Mouse (Mus musculus) heart, postnatal 0 days (tissue): ENCODE results near the gene Tha1. TPM values are rescaled to one million over a fixed set of nuclear protein-coding genes. Genes with fewer than 3 reads are reported as not detected.
"Not testable (repeated sequence)": the region's sequence is repeated elsewhere in the genome, so short reads cannot be mapped to it uniquely, and the experiment has no call there.

Source experiments
- ATAC-seq: fragments of 200-750 bp; cut with Nextera tagmentation; 2 replicates; pipeline ENCODE4 v1.8.0; 2017; ENCODE audit warnings: low read depth, moderate number of reproducible peaks, moderate library complexity; ENCODE audit not compliant: insufficient read depth
- DNase-seq: peaks from one replicate; pipeline ENCODE4 v3.0.0-alpha.2; 2016; ENCODE audit warnings: low spot score
- H3K27ac ChIP-seq: fragments of 300-500 bp; sonication (generic); 2 replicates; pipeline ENCODE4 v1.5.1; 2014; ENCODE audit warnings: low read depth, mild to moderate bottlenecking
- H3K27me3 ChIP-seq: fragments of 300-500 bp; sonication (generic); 2 replicates; pipeline ENCODE4 v1.6.1; 2014; ENCODE audit warnings: low read length, mixed read lengths; ENCODE audit not compliant: control insufficient read depth, insufficient read depth
- H3K36me3 ChIP-seq: fragments of 300-500 bp; sonication (generic); replicated peaks from 2 replicates; pipeline ENCODE4 v1.6.1; 2014; ENCODE audit warnings: low read length, mixed read lengths; ENCODE audit not compliant: control insufficient read depth, insufficient read depth
- H3K4me1 ChIP-seq: fragments of 300-500 bp; sonication (generic); 2 replicates; pipeline ENCODE4 v1.6.1; 2014; ENCODE audit warnings: antibody characterized with exemption; ENCODE audit not compliant: control insufficient read depth, insufficient read depth
- H3K4me2 ChIP-seq: fragments of 300-500 bp; sonication (generic); 2 replicates; pipeline ENCODE4 v1.6.1; 2014; ENCODE audit warnings: low read depth, mild to moderate bottlenecking, low read length, moderate library complexity
- H3K4me3 ChIP-seq: fragments of 300-500 bp; sonication (generic); 2 replicates; pipeline ENCODE4 v1.5.1; 2014; ENCODE audit warnings: low read depth, low read length
- H3K9ac ChIP-seq: fragments of 300-500 bp; sonication (generic); replicated peaks from 2 replicates; pipeline ENCODE4 v1.6.1; 2014; ENCODE audit warnings: low read depth, low read length, mixed read lengths
- H3K9me3 ChIP-seq: fragments of 300-500 bp; sonication (generic); replicated peaks from 2 replicates; pipeline ENCODE4 v1.6.1; 2016; ENCODE audit warnings: low read length; ENCODE audit not compliant: control insufficient read depth
- CTCF ChIP-seq: IDR thresholded peaks from 2 replicates; pipeline ENCODE4 v1.5.1; 2016; ENCODE audit warnings: antibody characterized with exemption, control low read depth, low read depth
- EP300 ChIP-seq: IDR thresholded peaks from 2 replicates; pipeline ENCODE4 v1.6.1; 2016; ENCODE audit warnings: antibody characterized with exemption, low read depth
- WGBS: fragments of 180-500 bp; shearing (Covaris S2); extraction: QIAGEN DNeasy Blood & Tissue Kit; methylation state at CpG from one replicate; pipeline ENCODE4 v1.1.7; 2014; 5-methylcytosine and 5-hydroxymethylcytosine counted together
- polyA plus RNA-seq: library from polyadenylated mRNA; unstranded; fragments of >200 nt; fragmentation: Nextera tagmentation; extraction: Ambion mirVana; gene quantifications from 2 replicates; pipeline ENCODE4 v1.2.1, GENCODE M21; 2015
- total RNA-seq: library from RNA; depleted of rRNA; stranded (reverse); fragments of >200 nt; gene quantifications from 2 replicates; pipeline ENCODE4 v1.2.3, GENCODE M21; 2014; ENCODE audit warnings: low replicate concordance

The Tha1 gene
- total and polyA plus RNA-seq, 2 experiments from 2014 or later = 7.8 to 9.4 TPM

- TF ChIP-seq EP300 (no peak), CTCF (no peak)
- no peak overlapping the region for H3K9ac ChIP-seq
- peaks cover 12% of the 10 kb centered on the region for H3K4me1 ChIP-seq
- ATAC-seq (no peak), DNase-seq (no peak)
- no peaks in the 10 kb centered on the region for H3K36me3 ChIP-seq
- no peaks in the 10 kb centered on the region for H3K9me3 ChIP-seq
- no peak overlapping the region for H3K27ac ChIP-seq
- 70% methylated on average over 2 of the region's 2 CpGs for WGBS
- no peak overlapping the region for H3K4me2 ChIP-seq
- no peak overlapping the region for H3K4me3 ChIP-seq
- no peaks in the 10 kb centered on the region for H3K27me3 ChIP-seq
Measured at GRCm38 (mm10) chr11:117843434-117843833, 29.8 kb downstream of the Tha1 start.

- H3K4me2 ChIP-seq = no peak overlapping the region
- H3K9ac ChIP-seq = no peak overlapping the region
- peaks cover 12% of the 10 kb centered on the region for H3K4me1 ChIP-seq
- ATAC-seq (no peak), DNase-seq (no peak)
- peak overlapping the region; percentile 27 for H3K27ac ChIP-seq
- 22% methylated on average over 1 of the region's 1 CpGs for WGBS
- TF ChIP-seq CTCF (no peak), EP300 (no peak)
- H3K4me3 ChIP-seq = no peak overlapping the region
- H3K36me3 ChIP-seq = no peaks in the 10 kb centered on the region
- H3K9me3 ChIP-seq = no peaks in the 10 kb centered on the region
- H3K27me3 ChIP-seq = no peaks in the 10 kb centered on the region
Measured at GRCm38 (mm10) chr11:117840910-117841309, 32.4 kb downstream of the Tha1 start.

GRCm38 (mm10) chr11:117839021-117839420 lies 34.3 kb downstream of the Tha1 start:
- H3K9ac ChIP-seq = no peak overlapping the region
- H3K4me1 ChIP-seq = peaks cover 12% of the 10 kb centered on the region
- TF ChIP-seq CTCF (no peak), EP300 (no peak)
- ATAC-seq = no peak
- no peak overlapping the region for H3K4me3 ChIP-seq
- no peaks in the 10 kb centered on the region for H3K9me3 ChIP-seq
- no peaks in the 10 kb centered on the region for H3K27me3 ChIP-seq
- H3K4me2 ChIP-seq = no peak overlapping the region
- H3K27ac ChIP-seq = peak overlapping the region; percentile 66
- WGBS = 76% methylated on average over 1 of the region's 1 CpGs
- no peaks in the 10 kb centered on the region for H3K36me3 ChIP-seq
- DNase-seq = no peak

GRCm38 (mm10) chr11:117838572-117838971 lies 34.7 kb downstream of the Tha1 start:
- H3K27ac ChIP-seq = peak overlapping the region; percentile 66
- H3K4me3 ChIP-seq = no peak overlapping the region
- DNase-seq = peak; percentile 73
- WGBS = 38% methylated on average over 2 of the region's 2 CpGs
- no peak overlapping the region for H3K4me2 ChIP-seq
- H3K27me3 ChIP-seq = no peaks in the 10 kb centered on the region
- H3K4me1 ChIP-seq = peaks cover 12% of the 10 kb centered on the region
- H3K9me3 ChIP-seq = no peaks in the 10 kb centered on the region
- peak; percentile 87 for ATAC-seq
- no peak overlapping the region for H3K9ac ChIP-seq
- no peaks in the 10 kb centered on the region for H3K36me3 ChIP-seq
- TF ChIP-seq EP300 = no peak
- no peak for TF ChIP-seq CTCF

- Histone ChIP-seq H3K27ac (no peak overlapping the region), H3K4me1 (peaks cover 17% of the 10 kb centered on the region), H3K36me3 (no peaks in the 10 kb centered on the region), H3K27me3 (no peaks in the 10 kb centered on the region), H3K9ac (no peak overlapping the region), H3K4me2 (peak overlapping the region; percentile 36; the same call in 1 of the 2 replicates), H3K9me3 (no peaks in the 10 kb centered on the region), H3K4me3 (no peak overlapping the region)
- WGBS = 20% methylated on average over 13 of the region's 13 CpGs
- TF ChIP-seq CTCF (no peak), EP300 (no peak)
- DNase-seq (no peak), ATAC-seq (peak; percentile 25; the same call in 1 of the 2 replicates)
Measured at GRCm38 (mm10) chr11:117836306-117836705, 37.0 kb downstream of the Tha1 start.

GRCm38 (mm10) chr11:117834086-117834485 lies 39.2 kb downstream of the Tha1 start:
- no peak for DNase-seq
- TF ChIP-seq CTCF = no peak
- TF ChIP-seq EP300 = no peak
- H3K9ac ChIP-seq = no peak overlapping the region
- H3K4me2 ChIP-seq = no peak overlapping the region
- H3K4me3 ChIP-seq = no peak overlapping the region
- H3K4me1 ChIP-seq = peaks cover 36% of the 10 kb centered on the region
- no peak for ATAC-seq
- no peaks in the 10 kb centered on the region for H3K27me3 ChIP-seq
- H3K36me3 ChIP-seq = no peaks in the 10 kb centered on the region
- no peak overlapping the region for H3K27ac ChIP-seq
- 90% methylated on average over 8 of the region's 8 CpGs for whole genome bisulfite sequencing
- H3K9me3 ChIP-seq = no peaks in the 10 kb centered on the region

- WGBS = 93% methylated on average over 4 of the region's 6 CpGs
- not testable (repeated sequence) for ATAC-seq, H3K9me3 ChIP-seq, H3K4me2 ChIP-seq, H3K4me3 ChIP-seq, H3K36me3 ChIP-seq, H3K27ac ChIP-seq, H3K27me3 ChIP-seq, DNase-seq, H3K9ac ChIP-seq
- H3K4me1 ChIP-seq = peaks cover 36% of the 10 kb centered on the region
Measured at GRCm38 (mm10) chr11:117833509-117833908, 39.8 kb downstream of the Tha1 start.
